Mouse (Mus musculus) liver, postnatal 0 days (tissue): ENCODE results near the gene Ddias.

Source experiments
- CTCF ChIP-seq: sonication (generic); IDR thresholded peaks from 2 replicates; pipeline ENCODE4 v1.5.1; 2016; ENCODE audit warnings: antibody characterized with exemption, low read depth
- EP300 ChIP-seq: IDR thresholded peaks from 2 replicates; pipeline ENCODE4 v1.6.1; 2016; ENCODE audit warnings: antibody characterized with exemption, low read depth, mild to moderate bottlenecking

DNA sequence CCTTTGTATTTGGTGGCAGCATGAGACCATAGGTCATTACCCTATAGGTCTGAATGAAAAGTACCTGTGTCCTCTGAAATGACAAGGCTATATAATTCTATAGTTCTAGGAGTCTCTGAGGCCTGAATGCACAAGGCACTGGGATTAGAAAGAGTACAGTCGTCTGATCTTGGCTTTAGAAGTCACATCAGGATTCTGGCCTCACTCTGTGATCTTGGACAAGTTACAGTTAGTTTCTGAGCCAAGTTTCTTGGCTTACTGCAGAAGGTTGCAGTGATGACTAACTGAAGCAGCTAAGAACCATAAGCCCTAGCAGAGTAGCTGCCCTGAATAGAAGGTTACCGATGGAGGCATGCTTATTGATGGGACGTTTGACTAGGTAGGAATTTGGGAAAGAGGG, 2.0 kb upstream of the Ddias start:
- TF ChIP-seq CTCF (no peak), EP300 (no peak)
